Mouse (Mus musculus) hindbrain, embryonic 11.5 days (tissue): ENCODE results near the gene Sipa1. TPM values are rescaled to one million over a fixed set of nuclear protein-coding genes. Genes with fewer than 3 reads are reported as not detected.
A peak's percentile ranks its signal among the peaks of the same experiment; 100 is the strongest.

Experiments
- ATAC-seq: fragments of 200-750 bp; cut with Nextera tagmentation; 2 replicates; pipeline ENCODE4 v1.8.0; 2017; ENCODE audit warnings: mild to moderate bottlenecking, moderate TSS enrichment, moderate library complexity; ENCODE audit not compliant: low FRiP score
- DNase-seq: peaks from one replicate; pipeline ENCODE4 v3.0.0-alpha.2; 2015; ENCODE audit warnings: low spot score
- H3K27ac ChIP-seq: fragments of 300-500 bp; sonication (generic); 2 replicates; pipeline ENCODE4 v1.5.1; 2014; ENCODE audit warnings: mild to moderate bottlenecking, low read depth, low read length
- H3K27me3 ChIP-seq: fragments of 300-500 bp; sonication (generic); 2 replicates; pipeline ENCODE4 v1.6.1; 2014; ENCODE audit warnings: mild to moderate bottlenecking, low read length, moderate library complexity, mixed read lengths; ENCODE audit not compliant: control insufficient read depth, insufficient read depth
- H3K36me3 ChIP-seq: fragments of 300-500 bp; sonication (generic); 2 replicates; pipeline ENCODE4 v1.6.1; 2014; ENCODE audit warnings: mild to moderate bottlenecking, low read length, moderate library complexity, mixed read lengths; ENCODE audit not compliant: control insufficient read depth, insufficient read depth
- H3K4me1 ChIP-seq: fragments of 300-500 bp; sonication (generic); replicated peaks from 2 replicates; pipeline ENCODE4 v1.6.1; 2014; ENCODE audit warnings: low read length, mixed read lengths; ENCODE audit not compliant: control insufficient read depth, insufficient read depth
- H3K4me2 ChIP-seq: fragments of 300-500 bp; sonication (generic); replicated peaks from 2 replicates; pipeline ENCODE4 v1.6.1; 2014; ENCODE audit warnings: mild to moderate bottlenecking, low read depth, low read length
- H3K4me3 ChIP-seq: fragments of 300-500 bp; sonication (generic); 2 replicates; pipeline ENCODE4 v1.5.1; 2014; ENCODE audit warnings: low read depth, low read length
- H3K9ac ChIP-seq: fragments of 300-500 bp; sonication (generic); 2 replicates; pipeline ENCODE4 v1.6.1; 2014; ENCODE audit warnings: low read depth, low read length
- H3K9me3 ChIP-seq: fragments of 300-500 bp; sonication (generic); 2 replicates; pipeline ENCODE4 v1.6.1; 2016; ENCODE audit warnings: low read length; ENCODE audit not compliant: control insufficient read depth
- WGBS: fragments of 180-500 bp; shearing (Covaris S2); extraction: QIAGEN DNeasy Blood & Tissue Kit; methylation state at CpG from one replicate; pipeline ENCODE4 v1.1.7; 2014; 5-methylcytosine and 5-hydroxymethylcytosine counted together
- polyA plus RNA-seq: library from polyadenylated mRNA; unstranded; fragments of >200 nt; fragmentation: Nextera tagmentation; extraction: Ambion mirVana; gene quantifications from 2 replicates; pipeline ENCODE4 v1.2.1, GENCODE M21; 2014

Gene Sipa1
- polyA plus RNA-seq, 1 experiment from 2014 or later = 8.2 TPM

- Histone ChIP-seq H3K27me3 (no peaks in the 10 kb centered on the region), H3K36me3 (no peaks in the 10 kb centered on the region), H3K4me3 (no peak overlapping the region), H3K9ac (no peak overlapping the region), H3K4me2 (no peak overlapping the region), H3K4me1 (no peaks in the 10 kb centered on the region), H3K9me3 (no peaks in the 10 kb centered on the region), H3K27ac (no peak overlapping the region)
- ATAC-seq (no peak), DNase-seq (no peak)
Measured at GRCm38 (mm10) chr19:5629907-5630306, 33.6 kb downstream of the Sipa1 start.

DNA sequence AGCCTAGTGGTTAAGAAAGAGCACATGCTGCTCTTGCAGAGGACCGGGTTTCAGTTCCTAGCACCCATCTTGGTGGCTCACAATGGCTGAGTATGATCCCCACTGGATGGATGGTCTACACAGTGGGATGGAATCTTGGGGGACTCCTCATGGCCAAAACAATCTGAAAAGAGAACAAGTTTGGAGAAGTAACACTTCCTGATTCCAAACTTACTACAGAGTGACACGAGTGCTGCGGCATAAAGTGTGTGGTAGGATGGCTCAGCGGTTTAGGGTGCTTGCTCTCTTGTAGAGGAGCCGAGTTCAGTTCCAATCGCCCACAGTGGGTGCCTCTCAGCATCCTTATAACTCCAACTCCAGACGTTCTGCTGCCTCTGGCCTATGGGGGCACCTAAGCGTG, 38.2 kb downstream of the Sipa1 start:
- H3K9me3 ChIP-seq = no peaks in the 10 kb centered on the region
- H3K9ac ChIP-seq = no peak overlapping the region
- 85% methylated on average over 8 of the region's 8 CpGs for WGBS
- no peaks in the 10 kb centered on the region for H3K4me1 ChIP-seq
- no peak overlapping the region for H3K4me3 ChIP-seq
- H3K27me3 ChIP-seq = no peaks in the 10 kb centered on the region
- H3K27ac ChIP-seq = no peak overlapping the region
- no peak overlapping the region for H3K4me2 ChIP-seq
- ATAC-seq (no peak), DNase-seq (no peak)
- no peaks in the 10 kb centered on the region for H3K36me3 ChIP-seq

DNA sequence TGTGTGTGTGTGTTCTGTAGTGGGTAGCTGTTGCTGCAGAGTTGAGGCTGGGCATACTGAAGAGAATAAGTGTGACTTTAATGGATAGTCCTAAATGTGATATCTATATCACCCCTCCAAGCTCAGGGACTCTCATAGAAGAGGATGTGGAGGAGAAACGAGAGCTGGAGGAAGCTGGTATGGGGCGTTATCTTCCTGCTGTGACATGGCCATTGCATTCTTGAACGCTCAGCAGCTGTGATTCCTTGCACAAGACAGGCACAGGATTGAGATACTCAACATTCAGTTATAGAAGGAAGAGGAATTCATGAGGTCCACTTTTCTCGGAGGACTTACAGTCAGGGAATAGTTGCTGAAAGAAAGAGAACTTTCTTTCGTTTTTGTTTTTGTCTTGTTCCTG, 41.6 kb downstream of the Sipa1 start:
- no peak for ATAC-seq
- H3K27me3 ChIP-seq = no peaks in the 10 kb centered on the region
- H3K27ac ChIP-seq = no peak overlapping the region
- H3K9me3 ChIP-seq = no peaks in the 10 kb centered on the region
- no peak overlapping the region for H3K9ac ChIP-seq
- H3K4me1 ChIP-seq = no peaks in the 10 kb centered on the region
- no peak overlapping the region for H3K4me2 ChIP-seq
- 85% methylated on average over 5 of the region's 5 CpGs for WGBS
- no peak overlapping the region for H3K4me3 ChIP-seq
- no peak for DNase-seq
- H3K36me3 ChIP-seq = no peaks in the 10 kb centered on the region

GRCm38 (mm10) chr19:5620007-5620406, 43.5 kb downstream of the Sipa1 start:
- Histone ChIP-seq H3K9me3 (no peaks in the 10 kb centered on the region), H3K4me1 (no peaks in the 10 kb centered on the region), H3K27ac (no peak overlapping the region), H3K4me3 (no peak overlapping the region), H3K27me3 (0 out of 2 replicates have a peak, but pooled peaks cover 2% of the 10 kb centered on the region), H3K4me2 (no peak overlapping the region), H3K36me3 (no peaks in the 10 kb centered on the region), H3K9ac (no peak overlapping the region)
- DNase-seq (no peak), ATAC-seq (no peak)
- 89% methylated on average over 4 of the region's 4 CpGs for WGBS

- H3K9me3 ChIP-seq = no peaks in the 10 kb centered on the region
- H3K27ac ChIP-seq = no peak overlapping the region
- no peak overlapping the region for H3K4me2 ChIP-seq
- H3K36me3 ChIP-seq = no peaks in the 10 kb centered on the region
- WGBS = 83% methylated on average over 2 of the region's 2 CpGs
- 0 out of 2 replicates have a peak, but pooled peaks cover 2% of the 10 kb centered on the region for H3K27me3 ChIP-seq
- no peak overlapping the region for H3K9ac ChIP-seq
- H3K4me3 ChIP-seq = no peak overlapping the region
- DNase-seq = no peak
- H3K4me1 ChIP-seq = peaks cover 4% of the 10 kb centered on the region; the same call in 1 of the 2 replicates
- no peak for ATAC-seq
Measured at GRCm38 (mm10) chr19:5614953-5615352, 48.6 kb downstream of the Sipa1 start.

DNA sequence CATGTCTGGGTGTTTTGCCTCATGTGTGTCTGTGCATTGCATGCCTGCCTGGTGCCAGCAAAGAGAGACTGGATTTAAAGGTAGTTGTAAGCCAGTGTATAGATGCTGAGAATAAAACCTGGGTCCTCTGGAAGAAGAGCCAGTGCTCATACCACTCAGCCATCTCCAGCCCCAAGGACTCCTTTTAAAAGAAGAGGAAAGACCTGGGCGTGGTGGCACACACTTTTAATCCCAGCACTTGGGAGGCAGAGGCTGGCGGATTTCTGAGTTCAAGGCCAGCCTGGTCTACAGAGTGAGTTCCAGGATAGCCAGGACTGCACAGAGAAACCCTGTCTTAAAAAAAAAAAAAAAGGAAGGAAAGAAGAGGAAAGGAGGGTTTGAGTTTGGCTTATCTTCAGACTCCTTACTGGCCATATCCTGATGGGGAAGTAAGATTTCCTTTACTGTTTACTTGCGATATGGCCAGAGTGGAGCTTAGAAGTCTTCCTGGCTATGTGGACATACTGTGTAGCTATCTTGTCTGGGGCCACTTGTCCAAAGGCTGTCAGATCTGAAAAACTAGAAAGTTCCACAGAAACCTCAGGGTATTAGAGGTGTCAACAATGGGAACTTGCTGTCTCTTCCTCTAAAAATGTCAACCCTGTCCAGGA, 50.6 kb downstream of the Sipa1 start:
- WGBS = 73% methylated on average over 3 of the region's 3 CpGs
- Histone ChIP-seq H3K36me3 (no peaks in the 10 kb centered on the region), H3K27me3 (0 out of 2 replicates have a peak, but pooled peaks cover 2% of the 10 kb centered on the region), H3K4me3 (no peak overlapping the region), H3K27ac (no peak overlapping the region), H3K4me1 (peaks cover 4% of the 10 kb centered on the region; the same call in 1 of the 2 replicates), H3K9ac (no peak overlapping the region), H3K9me3 (no peaks in the 10 kb centered on the region), H3K4me2 (no peak overlapping the region)
- ATAC-seq = no peak
- DNase-seq = no peak

DNA sequence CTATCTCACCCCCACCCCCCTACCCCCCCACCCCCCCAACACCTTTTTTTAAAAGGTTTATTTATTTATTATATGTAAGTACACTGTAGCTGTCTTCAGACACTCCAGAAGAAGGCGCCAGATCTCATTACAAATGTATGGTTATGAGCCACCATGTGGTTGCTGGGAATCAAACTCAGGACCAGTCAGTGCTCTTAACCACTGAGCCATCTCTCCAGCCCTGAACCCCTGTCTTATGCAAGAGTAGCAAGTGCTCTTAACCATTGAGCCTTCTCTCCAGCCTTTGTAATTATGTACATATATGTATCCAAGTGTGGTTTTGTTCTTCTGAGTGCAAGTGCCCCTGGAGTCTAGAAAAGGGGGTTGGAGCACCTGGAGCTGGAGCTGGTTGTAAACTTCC, 51.5 kb downstream of the Sipa1 start:
- WGBS = 79% methylated on average over 1 of the region's 1 CpGs
- H3K9me3 ChIP-seq = no peaks in the 10 kb centered on the region
- H3K4me1 ChIP-seq = peaks cover 4% of the 10 kb centered on the region; the same call in 1 of the 2 replicates
- 0 out of 2 replicates have a peak, but pooled peaks cover 2% of the 10 kb centered on the region for H3K27me3 ChIP-seq
- no peak overlapping the region for H3K4me3 ChIP-seq
- H3K36me3 ChIP-seq = no peaks in the 10 kb centered on the region
- no peak for ATAC-seq
- H3K9ac ChIP-seq = no peak overlapping the region
- H3K27ac ChIP-seq = no peak overlapping the region
- H3K4me2 ChIP-seq = no peak overlapping the region
- DNase-seq = no peak

GRCm38 (mm10) chr19:5609547-5610404, 53.7 kb downstream of the Sipa1 start, which contains the start of gene Kat5:
Gene Kat5 (minus strand): TSS chr19:5610237.
- H3K4me2 ChIP-seq = peak within 1 kb of the TSS; percentile 66
- ATAC-seq (peak; percentile 95), DNase-seq (peak; percentile 96)
- H3K36me3 ChIP-seq = peaks cover 2% of the 10 kb centered on the region; the same call in 1 of the 2 replicates
- no peaks in the 10 kb centered on the region for H3K27me3 ChIP-seq
- no peaks in the 10 kb centered on the region for H3K9me3 ChIP-seq
- H3K4me3 ChIP-seq = peak within 1 kb of the TSS; percentile 71
- peak within 1 kb of the TSS; percentile 91 for H3K9ac ChIP-seq
- under 1% methylated on average over 47 of the region's 55 CpGs for WGBS
- H3K4me1 ChIP-seq = peaks cover 4% of the 10 kb centered on the region; the same call in 1 of the 2 replicates
- H3K27ac ChIP-seq = peak within 1 kb of the TSS; percentile 98
